Mouse (Mus musculus) adrenal gland (tissue): ENCODE measurements around the gene Olfr1201.

Experiments used
- intact Hi-C: fragments of 180-260 bp; cut with DNase I; formaldehyde crosslinking; loops from one replicate; pipeline ENCODE4 v1.15.1; 2025
- long read RNA-seq, 2 experiments: library from polyadenylated mRNA; unstranded; transcript quantifications; one replicate each; pipeline ENCODE4 v2.0.0; 2020; ENCODE audit warnings: borderline replicate concordance in 1 of 2; ENCODE audit not compliant: insufficient replicate concordance in 1 of 2

Olfr1201 gene
- long read RNA-seq, experiment 1: 0 reads
- long read RNA-seq, experiment 2: 0 reads

DNA sequence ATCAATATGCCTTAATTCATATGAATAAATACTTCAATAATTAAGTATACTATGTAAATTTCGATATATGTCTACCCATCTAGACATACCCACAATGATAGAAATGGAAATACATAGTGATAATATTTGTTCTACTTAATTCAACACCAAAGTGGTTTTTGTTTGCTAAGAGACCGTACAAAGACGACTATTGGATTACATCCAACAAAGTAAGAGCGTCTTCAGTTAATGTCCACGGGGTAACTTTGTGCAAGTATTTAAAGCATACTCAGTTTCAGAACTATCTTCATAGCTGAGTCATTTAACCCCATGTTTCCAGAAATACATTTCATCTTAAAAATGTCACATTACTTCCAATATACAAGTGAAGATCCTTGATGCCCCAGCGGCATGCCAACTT lies at the start of gene Olfr1201:
Gene Olfr1201, plus strand, starts transcription at position 301 of the 400 bp plus-strand sequence.
- intact Hi-C loops: no loop called here

DNA sequence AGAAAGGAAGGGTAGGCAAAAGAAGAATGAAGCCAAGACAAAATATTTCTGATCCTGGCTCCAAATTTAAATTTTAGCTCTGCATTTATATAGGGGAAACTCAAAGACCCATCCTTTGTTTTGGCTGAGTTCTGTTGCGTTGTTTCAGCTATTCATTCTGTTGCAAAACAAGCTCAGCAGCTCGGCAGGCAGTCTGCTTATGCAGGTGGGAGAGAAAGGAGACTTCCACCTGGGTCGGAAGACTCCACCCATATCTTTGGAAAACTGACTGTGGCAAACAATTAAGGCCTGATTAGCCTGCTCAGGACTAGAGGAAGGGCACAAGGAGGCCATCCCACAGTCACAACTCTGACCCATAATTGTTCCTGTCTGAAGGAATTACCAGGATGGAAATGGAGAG lies 49.5 kb upstream of the Olfr1201 start:
- intact Hi-C loops: no loop called here

DNA sequence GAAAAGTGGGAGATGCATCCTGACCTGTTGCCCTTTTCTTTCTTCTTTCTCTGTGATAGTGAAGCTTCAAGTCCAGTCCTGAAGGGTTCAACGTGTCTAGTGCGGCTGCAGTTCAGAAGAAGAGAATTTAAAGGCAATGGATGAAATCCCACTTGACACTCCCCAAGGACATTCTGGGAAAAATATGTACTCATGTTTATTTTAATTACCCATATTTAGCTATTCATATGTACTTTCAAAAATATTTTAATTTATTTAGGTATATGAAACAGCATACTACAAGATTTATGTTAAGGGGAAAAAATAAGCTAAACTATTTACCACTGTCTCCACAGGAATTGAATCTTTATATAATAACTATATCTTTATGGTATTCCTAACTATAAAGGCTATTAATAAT lies 41.6 kb upstream of the Olfr1201 start, which contains the start of gene Olfr1198:
Gene Olfr1198, minus strand, starts transcription at position 101 of the 400 bp plus-strand sequence.
- intact Hi-C loops: no loop called here

DNA sequence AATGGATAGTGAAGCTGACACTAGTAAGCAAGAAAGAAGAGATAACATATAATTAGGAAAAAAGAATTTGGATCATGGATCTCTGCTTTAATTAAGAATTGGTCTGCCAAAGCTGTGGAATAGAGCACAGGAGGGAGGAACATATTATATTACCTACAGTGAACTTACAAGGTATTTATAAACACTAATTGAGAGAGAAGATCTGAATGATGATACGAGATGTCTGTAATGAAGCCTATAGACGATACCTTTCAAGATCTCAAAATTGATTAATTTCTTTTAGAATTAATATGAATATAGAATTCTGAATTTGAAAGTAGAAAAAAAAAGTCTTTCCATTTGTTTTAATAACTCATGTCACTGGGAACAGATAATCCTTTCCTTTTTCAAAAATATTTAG lies 32.5 kb upstream of the Olfr1201 start, which contains the start of gene Olfr1199:
Gene Olfr1199, minus strand, starts transcription at position 101 of the 400 bp plus-strand sequence.
- intact Hi-C loops: no loop called here

DNA sequence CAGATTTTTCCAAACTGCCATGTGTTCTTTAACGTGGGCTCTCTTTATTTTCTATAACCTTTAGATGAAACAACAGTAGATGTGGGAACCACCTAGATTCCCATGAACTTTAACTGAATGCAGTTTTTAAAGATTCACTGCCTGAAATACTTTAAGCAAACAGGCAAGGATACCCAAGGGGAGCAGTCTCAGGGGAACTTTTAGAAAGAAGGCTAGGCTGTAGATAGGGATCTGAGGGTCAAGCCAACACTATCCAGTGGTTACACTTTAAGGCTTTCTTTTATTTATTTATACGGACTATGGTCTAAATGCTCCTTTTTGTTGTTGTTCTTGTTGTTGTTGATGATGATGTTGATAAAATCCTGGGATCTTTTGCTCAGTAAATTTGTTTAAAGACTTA lies 22.4 kb upstream of the Olfr1201 start, which contains the start of gene Olfr1200:
Gene Olfr1200, minus strand, starts transcription at position 101 of the 400 bp plus-strand sequence.
- intact Hi-C loops: no loop called here

DNA sequence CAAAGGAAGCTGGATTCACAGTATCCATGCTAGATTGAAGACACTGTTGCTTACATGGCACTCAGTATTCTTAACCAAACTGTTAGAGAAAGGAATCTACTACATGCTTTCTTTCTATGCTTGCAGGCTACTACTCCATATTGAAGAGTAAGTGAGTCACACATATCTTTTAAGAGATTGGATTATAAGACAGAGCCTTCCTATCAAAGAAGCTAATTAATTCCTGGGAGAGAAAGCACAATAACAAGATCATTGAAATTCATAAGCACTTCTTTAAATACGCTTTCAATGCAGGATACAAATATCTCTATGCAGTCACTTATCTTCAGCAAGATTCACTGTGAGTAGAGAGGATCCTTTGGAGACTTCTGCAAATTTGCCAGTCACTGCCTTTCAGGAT lies 21.4 kb downstream of the Olfr1201 start, which contains the start of gene Olfr1202:
Gene Olfr1202, plus strand, starts transcription at position 301 of the 400 bp plus-strand sequence.
- intact Hi-C loops: no loop called here

DNA sequence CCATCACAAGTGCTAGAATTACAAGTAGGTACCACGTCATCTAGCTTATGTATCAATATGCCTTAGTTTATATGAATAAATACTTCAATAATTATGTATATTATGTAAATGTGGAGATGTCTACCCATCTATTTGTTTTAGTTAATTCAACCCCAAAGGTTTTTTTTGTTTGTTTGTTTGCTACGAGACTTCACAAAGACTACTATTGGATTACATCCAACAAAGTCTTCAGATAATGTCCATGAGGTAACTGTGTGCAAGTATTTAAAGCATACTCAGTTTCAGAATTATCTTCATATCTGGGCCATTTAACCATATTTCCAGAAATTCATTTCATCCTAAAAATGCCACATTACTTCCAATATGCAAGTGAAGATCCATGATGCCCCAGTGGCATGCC lies 36.6 kb downstream of the Olfr1201 start, which contains the start of gene Olfr1205:
Gene Olfr1205, plus strand, starts transcription at position 301 of the 400 bp plus-strand sequence.
- intact Hi-C loops: no loop called here

DNA sequence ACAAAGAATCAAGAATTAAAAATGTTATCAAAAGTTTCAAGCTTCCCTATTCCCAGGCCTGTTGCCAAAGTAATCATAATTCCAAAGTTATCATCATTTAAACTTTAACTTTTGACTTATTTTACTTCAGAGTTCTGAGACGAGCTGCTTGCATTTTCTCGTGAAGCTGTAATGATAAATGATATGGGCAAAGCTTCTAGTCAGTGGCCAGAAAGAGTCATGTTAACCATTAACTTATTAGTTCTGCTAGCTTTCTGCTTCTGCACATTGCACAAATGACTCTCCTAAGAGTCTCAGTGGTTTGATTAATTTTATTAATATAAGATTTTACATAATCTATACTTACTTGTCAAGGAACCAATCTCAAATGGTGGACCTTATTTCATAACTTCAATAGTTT lies 45.6 kb downstream of the Olfr1201 start:
- intact Hi-C loops: no loop called here
